Mouse (Mus musculus): ENCODE data around the gene Rab30.
"Not testable (repeated sequence)": the region's sequence is repeated elsewhere in the genome, so short reads cannot be mapped to it uniquely, and the experiment has no call there.

The Rab30 gene

DNA sequence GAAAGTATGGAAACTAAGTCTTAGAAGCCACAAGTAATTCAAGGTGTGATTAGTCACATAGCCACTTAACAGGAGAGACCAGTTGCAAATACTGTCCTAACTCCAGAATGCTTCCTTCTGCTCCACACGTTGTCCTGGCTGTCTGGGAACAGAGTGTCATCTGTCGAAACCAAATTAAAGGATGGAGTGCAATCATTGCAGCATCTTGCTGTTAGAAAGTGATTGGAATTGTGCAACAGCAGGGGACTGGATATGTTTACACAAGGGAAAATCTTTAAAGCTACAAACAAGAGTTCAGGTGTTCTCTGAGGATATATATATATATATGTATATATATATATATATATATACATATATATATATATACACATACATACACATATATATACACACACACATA is 9.0 kb downstream of the Rab30 start:
- no peak for DNase-seq (ENCODE audit: low spot score in 2 of 2)

DNA sequence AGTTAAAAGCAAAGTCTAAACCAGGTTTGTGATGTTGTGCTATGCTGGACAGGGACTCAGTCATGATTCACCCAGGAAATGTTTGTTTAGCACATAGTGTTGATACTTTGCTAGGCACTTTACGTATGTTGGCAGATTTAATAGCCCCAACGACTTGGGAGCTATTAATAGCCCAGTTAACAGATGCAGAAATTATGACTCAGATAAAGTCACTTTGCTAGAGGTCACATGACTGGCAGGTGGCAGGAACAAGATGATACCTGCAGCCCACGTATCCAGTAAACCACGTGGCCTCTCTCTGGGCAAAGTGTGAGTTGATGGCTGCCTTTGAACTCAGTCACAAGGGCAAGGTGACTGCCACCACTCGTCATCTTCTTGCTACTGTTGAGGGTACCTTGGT is 16.7 kb downstream of the Rab30 start:
- no peak for DNase-seq (ENCODE audit: low spot score in 2 of 2)

DNA sequence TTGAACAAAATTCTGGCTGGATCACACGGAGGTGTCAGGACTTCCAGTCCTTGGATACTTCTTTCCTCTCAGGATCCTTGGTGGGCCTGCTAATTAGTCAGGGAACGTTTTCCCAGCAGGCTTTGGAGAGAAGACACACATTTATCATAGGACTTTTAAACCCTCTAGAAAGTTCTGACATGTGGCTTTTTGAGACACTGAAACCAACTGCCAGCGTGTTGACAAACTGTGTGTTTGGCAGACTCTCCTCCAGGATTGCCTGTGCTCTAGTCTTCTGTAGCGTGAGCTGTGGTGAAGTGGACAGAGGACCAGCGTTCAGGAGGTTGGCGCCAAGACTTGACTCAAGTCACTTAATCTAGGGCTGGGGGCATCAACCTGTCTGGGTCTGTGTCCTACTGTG is 19.2 kb downstream of the Rab30 start:
- DNase-seq (ENCODE audit: low spot score in 2 of 2) = no peak

DNA sequence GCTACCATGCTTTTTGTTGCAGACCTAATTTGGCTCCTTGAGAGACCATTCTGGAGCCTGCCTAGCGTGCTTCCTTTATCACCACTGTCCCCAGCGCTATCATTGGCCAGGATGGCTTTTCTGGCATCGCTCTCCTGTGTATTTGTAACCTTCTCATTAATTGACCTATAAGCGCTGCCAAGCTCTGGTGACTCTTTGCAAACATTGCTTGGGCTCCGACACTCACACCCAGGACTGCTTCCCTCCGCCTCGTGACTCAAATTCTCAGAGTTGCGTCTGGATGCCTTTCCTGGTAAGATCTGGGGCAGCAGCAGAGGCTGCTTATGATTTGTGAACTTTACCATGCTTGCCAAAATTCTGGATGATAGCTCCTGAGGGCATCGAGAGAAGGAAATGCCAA is 19.8 kb downstream of the Rab30 start:
- DNase-seq (ENCODE audit: low spot score in 2 of 2) = no peak

DNA sequence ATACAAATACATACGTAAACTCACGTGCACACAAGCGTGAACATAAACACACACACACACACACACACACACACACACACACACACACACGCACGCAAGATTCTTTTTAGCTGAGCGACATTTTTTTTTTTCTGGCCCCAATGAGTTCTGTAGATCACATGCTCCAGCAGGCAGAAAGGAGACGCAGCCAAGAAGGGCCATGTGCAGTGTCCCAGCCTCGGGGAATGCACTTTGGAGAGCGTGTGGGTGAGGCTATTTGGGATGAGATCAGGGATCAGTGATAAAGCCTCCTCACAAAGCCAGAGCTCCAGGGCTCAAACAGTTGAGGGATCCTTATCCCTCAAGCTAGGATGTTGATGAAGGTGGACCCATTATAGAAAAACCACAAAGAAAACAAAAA is 24.0 kb downstream of the Rab30 start:
- no peak for DNase-seq (ENCODE audit: low spot score in 2 of 2)

DNA sequence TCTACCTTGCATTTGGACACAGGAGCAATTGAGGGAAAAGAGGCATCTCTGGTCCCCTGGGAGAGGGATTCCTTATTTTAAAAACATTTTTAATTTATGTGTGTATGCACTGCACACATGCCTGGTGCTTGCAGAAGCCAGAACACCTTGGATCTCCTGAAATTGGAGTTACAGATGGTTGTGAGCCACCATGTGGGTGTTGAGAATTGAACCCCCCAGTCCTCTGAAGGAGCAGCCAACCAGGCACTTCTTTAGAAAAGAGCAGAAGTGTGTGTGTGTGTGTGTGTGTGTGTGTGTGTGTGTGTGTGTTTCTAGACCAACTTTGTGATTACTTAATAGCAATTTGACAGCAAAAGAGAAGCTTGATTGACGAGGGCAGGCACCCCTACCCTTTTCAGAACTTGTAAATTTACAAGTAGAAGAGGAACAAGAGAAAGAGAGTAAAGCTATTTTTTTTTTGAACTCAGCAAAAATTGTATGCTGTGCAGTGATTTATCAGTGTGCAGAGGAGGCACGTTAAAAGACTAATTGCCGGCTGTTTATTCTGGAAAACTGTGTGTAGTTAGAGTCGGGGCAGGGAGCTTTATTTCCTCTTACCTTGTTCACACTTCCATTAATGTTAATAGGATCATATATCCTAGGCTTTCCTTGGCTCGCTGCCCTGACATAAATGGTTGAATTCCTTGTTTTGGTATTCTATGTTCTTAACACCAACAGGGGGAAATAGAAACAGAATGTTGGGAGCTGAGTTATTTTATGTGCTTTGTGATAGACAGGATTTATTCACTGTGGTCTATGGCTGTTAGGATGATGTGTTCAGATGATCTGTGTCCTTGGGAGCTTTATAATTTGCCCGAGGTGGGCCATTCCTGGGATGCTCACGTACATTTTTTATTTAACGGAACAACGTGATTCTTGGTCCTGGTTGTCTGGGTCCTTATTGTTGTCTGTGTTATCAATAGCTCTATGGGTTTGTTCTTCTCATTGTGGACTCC is 25.0 kb downstream of the Rab30 start:
- peak; percentile 42 to 62 for DNase-seq (ENCODE audit: low spot score in 2 of 2)

DNA sequence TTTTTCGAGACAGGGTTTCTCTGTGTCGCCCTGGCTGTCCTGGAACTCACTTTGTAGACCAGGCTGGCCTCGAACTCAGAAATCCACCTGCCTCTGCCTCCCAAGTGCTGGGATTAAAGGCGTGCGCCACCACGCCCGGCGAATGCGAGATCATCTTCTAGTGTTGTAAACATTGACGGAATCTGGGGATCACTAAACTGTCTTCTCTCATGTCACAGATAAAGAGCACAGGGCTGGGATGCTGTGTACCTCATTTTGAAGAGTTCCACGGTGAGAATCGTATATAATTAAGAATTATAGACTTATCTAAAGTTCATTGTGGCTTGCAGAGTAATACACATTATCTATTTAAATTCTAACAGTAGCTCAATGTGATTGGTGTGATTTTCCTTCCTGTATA is 26.7 kb downstream of the Rab30 start:
- not testable (repeated sequence) for DNase-seq (ENCODE audit: low spot score in 2 of 2)

DNA sequence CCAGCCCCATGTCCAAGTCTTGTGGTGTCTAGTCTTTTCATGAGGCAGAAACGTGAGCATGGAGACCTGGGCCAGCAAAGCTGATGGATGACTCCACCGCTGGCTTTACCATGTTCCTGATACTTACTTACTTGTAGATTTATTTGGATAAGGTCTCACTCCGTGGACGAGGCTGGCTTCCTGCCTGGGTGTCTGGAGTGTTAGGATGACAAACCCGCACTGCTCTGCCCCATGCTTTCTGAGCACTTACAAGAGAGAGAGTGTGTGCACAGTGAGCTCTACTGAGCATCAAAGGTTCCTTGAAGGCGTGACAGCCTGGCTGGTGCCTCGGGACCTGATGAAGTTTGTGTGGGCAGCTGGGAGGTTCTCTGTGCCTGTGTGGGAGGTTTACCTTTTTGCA is 27.5 kb downstream of the Rab30 start:
- peak; percentile 56 to 58 for DNase-seq (ENCODE audit: low spot score in 2 of 2)

DNA sequence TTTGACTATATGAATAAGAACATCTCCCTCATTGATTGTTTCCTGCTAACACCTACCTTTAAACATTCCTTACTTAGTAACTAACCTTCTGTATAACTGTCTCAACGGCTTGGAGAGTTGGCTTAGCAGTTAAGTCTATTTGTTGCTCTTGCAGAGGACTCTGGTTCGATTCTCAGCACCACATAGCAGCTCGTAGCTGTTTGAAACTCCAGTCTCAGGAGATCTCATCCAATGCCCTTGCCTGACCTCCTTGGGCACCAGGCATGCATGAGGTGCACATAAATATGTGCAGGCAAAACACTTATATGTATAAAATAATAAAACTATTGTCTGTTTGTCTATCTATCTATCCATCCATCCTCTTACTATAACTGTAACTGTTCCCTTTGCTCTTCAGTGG is 31.6 kb downstream of the Rab30 start:
- DNase-seq (ENCODE audit: low spot score in 2 of 2) = no peak

DNA sequence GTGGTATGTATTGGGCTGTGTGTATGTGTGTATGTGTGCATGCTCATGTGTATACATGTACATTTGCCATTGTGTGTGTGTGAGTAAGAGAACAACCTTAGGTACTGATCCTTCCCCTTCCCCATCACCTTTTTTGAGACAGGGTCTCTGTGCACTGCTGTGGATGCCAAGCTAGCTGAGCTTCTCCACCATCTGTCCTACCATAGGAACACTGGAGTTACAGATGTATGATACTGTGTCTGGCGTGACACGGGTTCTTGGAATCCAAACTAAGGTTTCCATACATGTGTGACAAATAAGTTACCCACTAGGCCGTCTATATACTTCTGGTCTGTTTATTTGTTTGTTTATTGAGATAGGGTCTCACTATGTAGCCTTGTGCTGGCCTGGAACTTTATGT is 32.2 kb downstream of the Rab30 start:
- no peak for DNase-seq (ENCODE audit: low spot score in 2 of 2)

DNA sequence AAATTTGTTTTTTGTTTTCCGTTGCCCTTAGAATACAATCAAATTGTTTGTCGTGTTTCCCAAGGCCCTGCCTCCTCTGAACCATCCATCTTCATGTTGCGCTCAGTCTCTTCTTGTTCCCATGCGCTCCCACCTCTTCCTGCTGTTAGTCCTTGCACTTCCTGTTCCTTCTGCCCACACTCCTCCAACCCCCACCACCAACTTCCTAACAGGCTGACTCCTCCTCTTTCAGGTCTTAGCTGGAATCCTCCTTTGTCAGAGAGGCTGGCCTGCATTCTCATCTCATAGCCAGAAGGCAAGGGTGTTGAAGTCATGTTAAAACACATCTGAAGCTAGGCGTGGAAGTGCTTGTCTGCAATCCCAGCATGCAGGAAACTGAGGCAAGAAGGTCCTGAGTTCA is 33.3 kb downstream of the Rab30 start:
- DNase-seq (ENCODE audit: low spot score in 2 of 2) = no peak

DNA sequence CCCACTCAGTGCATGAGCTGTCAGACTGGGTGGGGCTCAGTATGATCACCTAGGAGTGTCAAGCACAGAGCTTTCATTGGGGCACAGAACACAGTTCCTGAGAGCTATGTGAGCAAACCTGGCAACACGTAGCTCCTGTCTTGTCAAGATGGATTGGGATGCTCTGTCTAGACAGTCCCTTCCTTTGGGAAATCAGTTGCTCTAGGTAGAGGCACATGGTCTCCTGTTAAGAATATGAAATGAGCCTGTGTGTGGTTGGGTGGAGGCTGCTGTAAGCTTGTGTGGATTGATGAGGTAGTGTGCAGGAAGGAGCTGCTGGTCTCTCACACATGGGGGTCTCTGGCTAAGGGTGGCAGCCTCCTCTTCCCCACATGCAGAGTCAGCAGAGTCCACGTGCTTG is 34.3 kb downstream of the Rab30 start:
- DNase-seq (ENCODE audit: low spot score in 2 of 2) = no peak

DNA sequence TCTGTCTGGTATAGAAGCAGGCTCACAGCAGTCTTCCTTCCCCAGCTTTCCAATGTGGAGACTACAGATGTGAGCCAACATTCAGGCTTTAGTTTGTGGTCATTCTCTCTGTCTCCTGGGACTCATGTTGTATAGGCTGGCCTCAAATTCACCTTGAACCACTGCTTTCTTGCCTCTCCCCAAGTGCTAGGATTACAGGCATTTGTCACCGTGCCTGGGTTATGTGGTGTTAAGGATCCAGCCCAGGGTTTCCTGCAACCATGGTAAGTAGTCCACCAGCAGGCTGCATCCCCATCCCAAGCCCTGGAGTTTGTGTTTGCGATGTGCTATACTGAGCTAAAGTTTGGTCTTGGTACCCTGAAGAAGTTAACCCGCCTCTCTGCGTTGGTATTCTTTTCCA is 35.2 kb downstream of the Rab30 start:
- no peak for DNase-seq (ENCODE audit: low spot score in 2 of 2)

DNA sequence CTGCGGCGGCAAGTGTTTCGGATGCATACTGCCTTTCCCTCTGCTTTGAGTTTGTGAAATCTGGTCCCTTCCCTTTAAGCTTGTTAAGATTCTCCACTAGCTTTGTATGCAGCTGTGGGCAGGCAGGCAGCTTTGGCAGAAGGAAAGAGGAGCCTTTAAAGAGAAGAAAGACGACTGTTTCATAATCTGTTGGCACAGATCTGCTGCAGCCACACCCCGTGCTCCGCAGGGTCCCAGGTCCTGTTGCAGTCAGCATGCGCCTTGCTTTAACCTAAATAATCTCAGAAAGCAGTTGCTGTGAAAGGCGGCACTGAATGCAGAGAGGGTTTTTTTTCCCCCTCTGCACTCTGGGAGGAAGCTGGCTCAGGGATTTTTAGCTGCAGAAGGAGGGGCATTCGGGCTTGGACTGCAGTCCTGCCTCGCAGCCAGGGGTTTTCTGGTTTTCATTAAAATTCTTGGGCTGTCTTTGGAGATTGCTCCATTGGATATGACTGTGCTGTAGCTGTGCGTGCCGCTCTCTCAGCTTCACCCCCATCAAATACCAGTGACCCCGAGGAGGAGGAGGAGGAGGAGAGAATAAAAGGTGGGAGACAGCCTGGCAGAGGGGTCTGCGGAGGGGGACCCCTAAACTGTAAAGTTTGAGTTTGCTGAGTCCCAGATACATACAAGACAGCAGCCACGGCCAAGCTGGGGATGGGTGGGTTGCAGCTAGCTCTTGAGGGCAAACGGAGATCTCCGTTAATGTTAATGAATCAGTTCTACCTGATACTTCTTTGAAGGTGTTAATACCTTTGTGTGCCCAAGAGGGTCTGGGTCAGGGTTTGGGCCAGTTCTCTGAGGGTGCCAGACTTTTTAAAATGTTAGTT is 35.9 kb downstream of the Rab30 start:
- DNase-seq (ENCODE audit: low spot score in 2 of 2) = peak; percentile 59 to 71

DNA sequence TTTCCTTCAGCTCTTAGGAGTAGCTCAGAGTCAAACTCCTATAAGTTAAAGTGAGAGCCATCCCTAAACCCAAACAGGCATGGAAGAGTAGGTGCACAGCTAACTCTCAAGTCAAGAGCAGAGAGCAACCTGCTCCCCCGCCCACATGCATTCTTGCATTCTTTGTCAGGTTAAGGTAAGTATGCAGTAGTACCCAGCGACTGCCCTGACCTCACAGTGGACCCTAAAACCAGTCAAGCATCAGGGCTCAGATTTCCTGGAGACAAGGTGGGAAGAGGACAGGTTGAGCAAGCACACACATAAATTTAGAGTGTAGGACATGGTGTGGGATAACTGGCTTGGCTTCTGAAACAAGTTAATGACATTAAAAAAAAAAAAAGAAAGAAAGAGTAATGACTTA is 37.7 kb downstream of the Rab30 start:
- DNase-seq (ENCODE audit: low spot score in 2 of 2) = no peak

DNA sequence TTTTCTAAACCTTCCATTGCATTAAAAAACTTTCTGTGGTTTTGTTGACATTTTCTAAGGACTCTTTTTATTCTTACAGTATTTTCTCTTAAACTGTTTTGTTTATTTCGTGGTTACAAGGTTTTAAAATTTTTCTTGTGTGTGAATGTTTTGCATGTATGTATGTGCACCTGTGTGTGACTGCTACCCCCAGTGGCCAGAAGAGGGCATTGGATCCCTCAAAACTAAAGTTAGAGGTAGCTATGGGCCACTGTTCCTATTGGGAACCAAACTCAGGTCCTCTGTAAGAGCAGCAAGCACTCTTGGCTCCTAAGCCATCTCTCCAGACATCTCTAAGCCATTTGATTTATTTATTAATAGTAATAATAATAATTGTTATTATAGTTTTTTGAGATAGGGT is 40.0 kb downstream of the Rab30 start:
- DNase-seq (ENCODE audit: low spot score in 2 of 2) = no peak

DNA sequence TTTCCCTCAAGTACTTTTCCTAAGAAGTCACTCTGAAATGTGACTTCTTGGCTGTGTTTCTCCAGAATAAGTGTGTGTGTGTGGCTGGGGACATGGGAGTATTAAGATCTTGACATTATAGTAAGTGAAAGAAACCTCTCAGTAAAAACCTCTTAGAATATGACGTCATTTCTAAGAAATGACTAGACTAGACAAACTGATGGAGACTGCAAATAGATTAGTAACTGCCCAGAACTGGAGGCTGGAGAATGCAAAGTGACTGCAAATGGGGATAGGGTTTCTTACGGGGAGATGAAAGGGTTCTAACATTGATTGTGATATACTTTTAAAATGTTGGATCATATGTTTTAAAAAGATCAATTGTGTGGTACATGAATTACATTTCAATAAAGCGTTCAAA is 40.5 kb downstream of the Rab30 start:
- DNase-seq (ENCODE audit: low spot score in 2 of 2) = no peak

DNA sequence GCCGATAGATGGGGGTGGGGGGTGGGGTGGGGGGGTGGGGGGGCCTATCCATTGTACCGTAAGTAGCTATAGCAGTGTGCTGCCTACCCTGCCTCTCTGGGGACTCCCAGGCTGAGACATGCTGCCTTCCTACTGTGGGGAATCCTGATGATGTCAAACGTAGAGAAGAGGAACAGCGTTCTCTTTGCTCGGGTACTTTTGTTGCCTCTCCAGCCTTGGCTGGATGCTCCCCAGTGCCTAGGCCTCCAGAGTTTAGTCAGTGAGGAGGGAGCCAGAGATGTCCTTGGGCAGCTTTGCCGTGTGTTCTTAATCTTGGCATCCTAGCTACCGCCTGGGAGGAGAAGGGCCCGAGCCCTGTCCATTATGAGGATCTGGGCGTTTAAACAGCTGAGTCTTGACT is 41.1 kb downstream of the Rab30 start:
- no peak for DNase-seq (ENCODE audit: low spot score in 2 of 2)

DNA sequence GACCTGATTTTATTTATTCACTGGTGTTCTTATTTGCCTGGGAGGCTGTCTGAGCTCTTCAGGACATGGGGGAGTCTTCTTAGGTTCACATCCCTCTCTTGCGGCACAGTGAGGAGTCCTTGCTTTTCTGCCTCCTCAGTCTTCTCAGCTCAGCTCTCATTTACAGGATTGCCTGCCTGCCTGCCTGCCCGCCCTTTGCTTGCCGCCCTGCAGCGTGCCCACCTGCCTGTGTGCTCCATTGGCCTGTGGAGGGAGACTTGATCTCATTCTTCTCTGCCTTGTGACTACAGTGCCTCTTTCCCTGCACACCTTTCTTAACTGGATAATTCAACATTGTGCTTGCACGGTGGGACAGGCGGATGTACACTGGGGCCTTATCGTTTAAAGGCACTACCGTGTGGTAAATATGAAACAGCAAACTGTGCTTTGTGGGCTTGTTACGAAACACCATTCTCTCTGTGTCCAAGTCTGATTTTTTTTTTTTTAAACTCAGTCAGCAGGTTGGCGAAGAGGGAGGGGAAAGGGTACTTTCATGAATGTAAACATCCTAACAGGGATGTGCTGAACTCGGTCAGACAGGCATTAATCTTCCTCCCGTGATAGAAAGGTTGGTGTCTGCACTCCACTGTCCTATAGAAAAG is 41.9 kb downstream of the Rab30 start:
- DNase-seq (ENCODE audit: low spot score in 2 of 2) = no peak

DNA sequence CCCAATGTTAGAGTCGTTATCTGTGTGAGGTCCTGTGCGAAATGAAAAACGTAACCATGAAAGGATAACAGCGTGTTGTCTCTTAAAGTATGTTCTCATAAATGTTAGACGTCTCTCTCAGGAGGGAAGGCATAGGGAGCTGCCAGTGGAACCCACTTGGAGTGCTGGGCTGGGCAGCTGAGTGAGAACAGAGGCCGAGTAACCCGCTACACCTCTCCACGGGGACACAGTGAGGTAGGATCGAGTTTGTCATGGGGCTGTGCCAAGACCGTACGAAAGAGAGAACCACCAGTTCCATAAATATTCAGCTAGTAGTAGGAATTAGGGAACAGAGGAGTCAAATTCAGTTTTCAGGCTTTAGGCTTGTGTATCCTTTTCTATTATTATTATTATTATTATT is 42.5 kb downstream of the Rab30 start:
- DNase-seq (ENCODE audit: low spot score in 2 of 2) = no peak

DNA sequence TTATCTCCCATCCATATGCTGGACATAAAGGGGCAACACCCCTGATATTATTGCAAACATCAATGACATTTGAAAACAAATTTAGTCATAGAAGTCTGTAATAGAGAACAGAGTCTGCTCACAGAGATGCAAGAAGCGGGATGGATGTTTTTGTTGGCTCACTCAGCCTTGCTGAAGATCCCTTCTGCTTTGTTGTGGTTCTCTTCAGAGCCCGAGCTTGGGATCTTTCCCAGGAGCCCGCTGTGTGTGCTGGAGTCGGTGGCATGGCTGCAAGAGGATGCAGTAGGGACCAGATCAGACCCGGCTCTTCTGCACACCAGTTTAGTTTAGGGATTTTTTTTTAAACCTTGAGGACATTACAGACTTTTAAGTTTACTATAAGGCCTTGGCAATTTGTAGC is 54.3 kb downstream of the Rab30 start:
- no peak for DNase-seq (ENCODE audit: low spot score in 2 of 2)

DNA sequence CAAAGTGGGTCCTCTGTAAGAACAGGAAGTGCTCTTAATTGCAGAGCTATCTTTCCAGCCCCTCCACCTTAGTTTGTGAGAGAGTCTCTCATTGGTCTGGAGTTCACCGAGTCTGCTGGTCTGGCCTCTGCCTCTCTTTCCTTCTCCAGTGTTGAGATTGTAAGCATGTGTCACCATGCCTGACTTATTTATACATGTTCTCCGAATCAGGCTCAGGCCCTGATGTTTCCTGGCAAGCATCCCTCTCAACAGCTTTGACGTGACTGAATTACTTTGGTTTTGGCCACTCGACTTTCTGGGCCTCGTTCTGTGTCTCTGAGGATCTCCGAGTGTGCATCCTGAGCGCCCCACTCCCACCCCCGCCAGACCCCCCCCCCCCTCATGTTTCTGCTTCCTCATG is 55.4 kb downstream of the Rab30 start:
- DNase-seq (ENCODE audit: low spot score in 2 of 2) = no peak
